Mouse (Mus musculus) forelimb bud, embryonic 11.5 days (tissue): ENCODE measurements around the gene Susd6.
"Not testable (repeated sequence)": the region's sequence is repeated elsewhere in the genome, so short reads cannot be mapped to it uniquely, and the experiment has no call there.

Source experiments
- DNase-seq: peaks from one replicate; pipeline ENCODE4 v3.0.0-alpha.2; 2012; ENCODE audit warnings: low read depth, low spot score

Susd6 gene

DNA sequence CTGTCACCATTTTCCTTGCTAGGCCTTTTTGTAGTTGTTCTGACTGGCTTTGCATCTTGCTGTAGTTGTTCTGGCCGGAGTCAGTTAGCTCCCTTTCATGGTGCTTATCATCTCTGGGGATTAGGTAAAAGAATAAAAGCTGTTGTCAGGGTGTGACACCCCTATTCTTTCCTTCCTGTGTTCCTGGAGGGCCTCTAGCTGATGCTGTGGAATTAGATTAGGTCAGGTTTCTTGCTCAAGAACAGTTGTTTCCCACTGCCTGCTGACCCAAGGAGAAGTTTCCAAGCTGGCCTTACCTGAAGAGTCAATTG lies 22.2 kb downstream of the Susd6 start:
- no peak for DNase-seq

DNA sequence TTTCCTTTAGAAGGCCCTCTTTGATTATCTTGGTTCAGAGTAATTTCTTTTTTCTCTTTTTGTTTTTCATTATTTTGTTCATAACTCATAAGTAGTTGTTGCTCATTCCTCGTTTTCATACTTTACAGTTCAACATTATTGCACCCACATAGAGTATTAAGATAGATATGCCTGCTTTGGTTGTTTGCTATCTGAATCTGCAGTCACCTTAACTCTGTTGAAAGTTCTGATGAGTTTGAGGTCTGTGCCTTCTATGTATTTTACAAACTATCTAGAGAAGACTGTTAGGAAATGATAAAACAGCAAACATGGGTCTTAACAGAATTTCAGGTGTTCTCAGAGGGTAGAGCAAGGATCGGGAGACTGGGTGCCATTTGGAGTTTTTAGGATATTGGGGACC lies 23.1 kb downstream of the Susd6 start:
- no peak for DNase-seq

DNA sequence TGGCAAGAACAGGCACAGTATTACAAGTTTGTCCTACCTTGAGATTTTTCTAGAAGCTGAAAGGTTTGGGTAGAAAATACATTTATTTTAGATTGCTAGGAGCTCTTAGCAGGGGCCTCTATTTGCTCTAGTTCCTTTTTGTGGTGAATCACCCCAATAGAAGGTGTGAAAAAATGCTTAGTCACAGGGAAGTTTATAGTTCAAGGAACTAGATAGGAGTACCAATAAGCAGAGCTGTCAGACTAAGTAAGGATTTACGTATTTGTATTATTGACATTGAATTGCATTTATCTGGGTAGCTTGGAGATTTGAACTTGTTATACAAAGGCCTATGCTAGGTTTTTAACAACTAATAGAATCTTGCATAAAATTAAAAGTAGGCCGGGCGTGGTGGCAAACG lies 23.6 kb downstream of the Susd6 start:
- DNase-seq: no peak

DNA sequence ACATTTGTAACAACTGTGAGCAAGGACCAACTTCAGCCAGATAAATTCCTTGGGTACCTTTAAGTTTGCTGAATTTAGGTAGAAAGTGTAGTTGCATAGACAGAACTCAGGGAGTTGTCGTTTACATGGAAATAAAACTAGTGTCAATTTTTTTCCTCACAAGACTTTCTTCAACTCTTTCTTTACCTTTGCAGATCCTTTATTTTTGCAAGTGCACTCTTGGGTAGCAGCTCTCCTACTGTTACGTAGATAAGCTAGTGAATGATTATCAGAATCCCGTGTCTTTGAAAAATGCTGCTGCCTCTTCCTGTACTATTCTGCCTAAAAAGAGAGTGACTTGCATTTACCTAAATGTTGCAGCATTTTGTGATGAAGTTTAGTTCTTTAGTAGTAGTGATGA lies 24.2 kb downstream of the Susd6 start:
- no peak for DNase-seq

DNA sequence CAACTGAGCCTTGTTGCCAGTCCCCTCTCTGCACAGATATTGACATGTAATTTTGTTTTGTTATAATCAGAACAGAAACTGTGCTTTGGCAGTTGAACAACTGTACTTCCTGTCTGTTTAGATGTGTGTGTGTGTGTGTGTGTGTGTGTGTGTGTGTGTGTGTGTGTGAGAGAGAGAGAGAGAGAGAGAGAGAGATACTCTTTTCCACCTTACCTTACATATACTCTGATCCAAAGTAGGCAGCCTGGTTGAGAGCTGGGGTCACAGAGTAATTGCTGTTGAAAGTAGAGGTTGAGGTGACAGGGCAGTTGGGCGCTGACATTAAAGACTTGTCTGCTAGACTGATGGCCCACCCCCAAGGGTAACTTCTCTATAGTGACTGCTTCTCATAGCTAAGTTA lies 25.0 kb downstream of the Susd6 start:
- no peak for DNase-seq

DNA sequence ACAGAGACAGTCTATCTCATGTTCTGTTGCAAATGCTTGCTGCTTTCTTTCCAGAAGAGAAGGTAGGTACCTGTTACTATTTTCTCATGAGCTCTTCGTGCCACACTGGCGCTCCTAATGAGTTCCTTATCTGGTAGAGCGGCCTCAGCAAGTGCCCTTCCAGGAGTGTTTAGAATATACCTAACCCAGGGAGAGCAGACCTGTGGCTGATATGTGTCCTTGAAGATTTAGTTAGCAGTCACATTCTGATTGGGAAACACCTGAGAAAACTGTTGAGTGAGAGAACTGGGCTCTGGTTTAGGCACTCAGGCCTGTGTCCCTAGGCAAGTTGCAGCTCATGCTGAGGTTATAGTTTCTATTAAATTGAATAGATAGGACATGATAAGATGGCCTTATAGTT lies 25.6 kb downstream of the Susd6 start:
- DNase-seq: no peak

DNA sequence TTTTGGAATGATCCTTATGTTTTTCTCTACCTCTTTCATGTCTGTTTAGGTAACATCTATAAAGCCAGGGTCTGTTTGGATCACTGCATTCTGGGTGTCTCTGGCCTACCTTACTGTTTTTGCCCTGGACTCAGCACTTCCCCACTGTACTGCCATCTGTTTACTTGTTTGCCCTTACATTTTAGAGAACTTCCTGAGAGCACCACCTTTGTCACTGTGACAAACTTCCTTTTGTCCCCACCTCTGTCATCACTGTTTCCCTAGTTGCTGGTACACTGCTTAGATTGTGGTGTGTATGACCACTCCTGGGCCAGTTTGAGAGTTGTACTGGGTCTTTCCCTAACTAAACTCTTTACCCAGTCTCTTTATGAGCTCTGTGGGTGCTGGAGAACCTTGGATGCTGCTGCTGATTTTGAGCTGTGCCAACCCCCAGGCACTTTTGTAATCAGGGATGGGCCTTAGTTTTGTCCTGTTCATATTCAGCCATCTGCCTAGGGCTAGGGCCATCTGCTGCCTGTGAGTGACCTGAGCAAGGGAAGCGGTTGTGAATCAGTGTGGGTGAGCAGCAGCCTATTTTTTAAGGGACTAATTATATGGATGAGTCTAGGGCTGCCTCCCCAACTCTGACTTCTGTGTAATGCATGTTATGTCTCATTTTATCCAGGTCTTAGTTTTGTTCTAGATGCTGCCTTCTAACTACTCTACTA lies 26.2 kb downstream of the Susd6 start:
- DNase-seq: no peak

DNA sequence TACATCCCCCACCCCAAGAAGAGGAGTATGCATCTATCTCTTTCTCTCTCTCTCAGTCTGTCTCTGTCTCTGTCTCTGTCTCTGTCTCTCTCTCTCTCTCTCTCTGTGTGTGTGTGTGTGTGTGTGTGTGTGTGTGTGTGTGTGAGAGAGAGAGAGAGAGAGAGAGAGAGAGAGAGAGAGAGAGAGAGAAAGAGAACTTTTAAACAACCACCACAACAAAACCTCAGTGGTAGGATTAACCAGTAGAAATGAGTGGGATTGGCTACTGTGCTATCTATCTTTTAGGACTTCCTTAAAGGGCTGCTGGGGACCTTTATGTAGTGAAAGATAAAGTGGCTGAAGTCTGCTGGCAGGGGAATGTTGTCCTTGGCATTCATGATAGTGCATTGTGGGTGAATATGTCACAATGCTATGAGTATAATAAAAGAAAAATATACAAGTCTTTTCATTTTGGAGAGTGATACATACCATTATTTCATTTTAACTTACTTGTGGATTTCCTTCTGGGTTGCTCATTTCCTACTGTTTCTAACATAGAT lies 27.5 kb downstream of the Susd6 start:
- no peak for DNase-seq

DNA sequence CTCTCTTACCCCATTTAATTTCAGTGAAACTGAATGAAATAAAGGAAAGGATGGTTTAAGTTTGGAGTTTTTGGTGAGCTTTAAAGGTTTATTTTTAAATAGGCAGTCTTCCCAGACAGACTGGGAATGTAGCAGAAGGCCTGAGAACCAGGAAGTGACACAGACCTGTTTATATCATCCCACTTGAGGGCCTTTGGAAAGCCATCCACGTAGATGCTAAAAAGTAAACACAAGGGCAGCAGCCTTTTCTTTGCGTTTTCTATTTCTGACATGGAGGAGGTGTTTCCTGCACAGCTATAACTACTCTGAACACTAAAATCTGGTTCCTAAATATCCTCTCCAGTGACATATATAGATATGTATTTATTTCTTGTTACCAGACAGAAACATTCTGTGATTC lies 28.7 kb downstream of the Susd6 start:
- not testable (repeated sequence) for DNase-seq

DNA sequence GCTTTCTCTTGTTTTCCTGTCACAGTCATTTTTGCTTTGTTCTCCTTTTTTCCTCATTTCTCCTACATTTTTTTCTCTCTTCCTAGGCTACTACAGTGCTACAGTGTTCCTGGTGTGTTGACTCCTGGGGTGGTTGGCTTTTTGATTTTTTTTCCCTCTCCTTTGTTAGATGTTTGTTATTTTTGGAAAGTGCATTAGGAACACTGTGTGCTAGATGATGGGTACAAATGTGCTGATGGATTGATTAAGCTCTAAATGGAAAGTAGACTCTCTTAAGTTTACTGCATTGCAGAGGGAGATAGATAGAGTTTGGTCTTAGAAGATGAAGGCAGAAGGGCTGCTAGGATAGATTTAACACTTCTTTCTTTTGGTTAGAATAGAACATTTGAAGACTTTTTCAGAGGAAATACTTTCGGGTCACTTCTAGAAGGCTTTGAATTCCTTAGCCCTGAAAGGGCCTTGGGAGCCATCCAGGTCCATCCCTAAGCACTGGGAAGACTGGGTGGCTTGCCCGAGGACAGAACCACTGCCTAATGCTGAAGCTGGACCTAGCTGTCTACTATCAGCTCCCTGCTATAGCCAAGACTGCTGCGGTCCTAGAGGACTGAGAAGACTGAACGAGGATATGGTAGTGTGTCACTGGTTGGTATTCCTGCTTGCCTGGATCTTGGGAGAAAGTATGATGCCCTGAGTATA lies 31.1 kb downstream of the Susd6 start:
- DNase-seq: no peak

DNA sequence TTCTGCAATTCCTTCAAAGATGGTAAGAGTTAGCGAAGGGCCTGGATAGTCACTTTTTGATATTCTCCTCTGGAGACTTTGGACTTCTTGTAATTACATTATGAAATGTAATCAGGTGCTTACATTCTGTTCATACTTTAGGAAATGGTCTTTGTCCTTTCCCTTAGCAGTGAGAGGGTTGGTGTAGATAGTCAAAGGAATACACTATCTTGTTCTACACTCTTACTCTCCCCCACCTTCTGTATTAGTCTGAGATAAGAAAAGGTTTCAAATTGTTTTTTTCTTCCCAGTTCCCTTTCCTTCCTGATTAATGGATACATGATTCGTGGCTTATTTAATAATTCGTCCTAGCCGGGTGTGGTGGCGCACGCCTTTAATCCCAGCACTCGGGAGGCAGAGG lies 32.2 kb downstream of the Susd6 start:
- no peak for DNase-seq

DNA sequence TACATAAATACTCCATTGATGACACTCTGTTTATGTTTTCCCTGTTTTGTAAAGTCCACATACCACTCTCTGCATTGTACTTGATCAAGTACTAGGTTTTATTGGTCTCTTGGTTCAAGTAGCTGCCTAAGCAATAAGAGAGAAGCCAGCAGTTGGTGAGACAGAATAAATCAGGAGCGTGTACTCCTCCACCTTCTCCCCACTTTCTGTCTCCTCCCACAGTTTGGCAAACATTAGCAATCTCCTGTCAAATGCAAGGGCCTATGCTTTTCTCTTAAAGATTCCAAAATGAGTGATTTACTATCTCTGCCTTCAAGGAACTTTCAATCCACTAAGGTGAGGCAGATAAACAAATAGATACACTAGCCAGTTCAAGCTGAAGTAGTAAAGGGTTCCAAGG lies 33.9 kb downstream of the Susd6 start:
- DNase-seq: no peak

DNA sequence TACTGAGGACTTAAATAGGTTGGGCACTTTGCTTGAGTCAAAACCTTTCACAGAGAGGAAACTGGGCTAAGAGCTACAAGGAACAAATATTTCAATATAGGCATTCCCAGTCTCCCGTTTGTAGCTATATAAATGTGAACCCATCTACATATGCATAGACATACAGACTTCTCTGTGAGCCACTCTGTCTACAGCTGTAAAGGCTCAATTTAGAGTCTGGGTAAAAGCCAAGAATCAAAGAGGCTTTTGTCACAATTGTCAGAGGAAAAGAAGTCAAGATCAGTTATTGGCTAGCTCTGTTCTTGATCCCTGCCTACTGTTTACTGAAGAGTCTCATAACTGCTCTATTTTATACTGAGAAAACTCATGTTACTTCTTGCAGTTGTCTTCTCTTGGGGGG lies 36.1 kb downstream of the Susd6 start:
- no peak for DNase-seq

DNA sequence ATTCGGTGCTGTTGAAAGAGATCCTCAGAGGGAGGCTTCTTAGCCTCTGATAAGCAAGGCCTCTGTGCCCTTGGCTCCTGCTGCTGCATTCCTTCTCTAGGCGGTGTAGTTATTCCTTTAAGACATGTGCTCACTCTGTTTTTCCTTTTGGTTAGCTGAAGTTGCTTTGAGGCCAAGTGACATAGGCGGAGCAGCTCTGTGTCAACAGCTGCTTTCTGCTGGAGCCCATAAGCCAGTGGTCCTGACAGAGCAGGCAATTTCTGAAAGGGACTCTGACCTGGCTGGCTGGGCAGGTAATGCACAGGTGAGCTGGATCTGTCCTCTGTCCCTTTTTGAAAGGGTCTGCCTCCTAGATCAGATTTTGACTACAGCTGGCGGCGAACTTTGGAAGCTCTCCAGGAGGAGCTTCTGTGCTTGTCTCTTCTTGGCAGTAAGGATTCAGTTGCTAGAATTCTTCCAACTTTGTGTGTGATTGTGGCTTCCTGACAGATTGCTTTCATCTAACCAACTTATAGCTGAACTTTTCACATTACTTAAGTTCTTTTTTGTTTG lies 37.2 kb downstream of the Susd6 start:
- DNase-seq: no peak

DNA sequence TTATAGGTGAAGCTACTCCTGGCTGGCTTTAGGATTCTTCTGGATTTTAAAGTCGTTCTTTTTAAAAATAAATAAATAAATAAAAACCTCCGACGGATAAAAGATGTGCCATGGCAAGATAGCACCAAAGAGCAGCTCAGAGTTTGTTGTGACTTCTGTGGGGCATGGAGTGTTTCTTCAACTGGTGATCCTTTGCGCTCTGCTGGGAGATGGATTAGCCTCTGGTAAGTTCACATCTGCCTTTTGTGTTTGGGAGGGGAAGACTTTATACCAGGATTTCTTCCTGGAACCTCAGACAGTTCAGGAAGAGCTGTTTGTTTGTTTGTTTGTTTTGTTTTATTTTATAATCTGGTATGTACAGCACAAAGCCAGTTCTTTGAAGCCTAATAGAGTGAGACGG lies 37.7 kb downstream of the Susd6 start:
- DNase-seq: no peak

DNA sequence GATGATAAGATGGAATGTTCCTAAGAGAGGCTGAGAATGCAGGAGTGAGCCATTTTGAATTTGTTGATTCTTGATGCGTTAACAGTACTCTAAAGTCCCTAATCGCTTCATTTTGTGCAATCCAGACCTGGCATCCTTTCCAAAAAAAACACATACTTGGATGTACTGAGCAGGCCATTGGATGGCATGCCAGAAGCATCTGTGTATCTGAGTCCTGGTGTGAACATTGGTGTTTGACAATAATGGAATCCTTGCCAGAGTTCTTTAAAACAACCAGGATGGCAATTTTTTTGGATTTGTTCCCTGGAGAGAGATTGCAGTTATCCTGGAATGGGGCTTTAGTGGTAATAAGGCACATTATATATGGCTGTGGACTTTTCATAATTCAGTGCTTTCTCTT lies 38.6 kb downstream of the Susd6 start:
- no peak for DNase-seq

DNA sequence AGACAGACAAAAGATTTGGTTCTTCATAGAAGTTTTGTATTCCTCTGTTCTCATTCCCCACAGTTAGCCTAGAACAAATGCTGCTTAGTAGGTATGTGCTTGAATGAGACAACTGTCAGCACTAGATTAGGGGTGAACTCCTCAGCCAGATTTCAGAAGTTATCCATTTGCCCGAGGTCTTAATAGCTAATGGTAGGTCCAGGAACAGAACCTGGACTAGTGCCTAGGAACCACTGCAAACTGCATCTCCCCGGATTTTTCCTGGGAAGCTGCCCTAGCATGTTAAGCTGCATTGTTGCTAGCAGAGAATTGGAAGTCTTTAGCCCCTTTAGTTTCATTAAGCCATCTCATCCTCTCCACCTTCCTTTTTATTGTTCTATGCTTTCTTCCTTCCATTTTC lies 39.9 kb downstream of the Susd6 start:
- DNase-seq: no peak

DNA sequence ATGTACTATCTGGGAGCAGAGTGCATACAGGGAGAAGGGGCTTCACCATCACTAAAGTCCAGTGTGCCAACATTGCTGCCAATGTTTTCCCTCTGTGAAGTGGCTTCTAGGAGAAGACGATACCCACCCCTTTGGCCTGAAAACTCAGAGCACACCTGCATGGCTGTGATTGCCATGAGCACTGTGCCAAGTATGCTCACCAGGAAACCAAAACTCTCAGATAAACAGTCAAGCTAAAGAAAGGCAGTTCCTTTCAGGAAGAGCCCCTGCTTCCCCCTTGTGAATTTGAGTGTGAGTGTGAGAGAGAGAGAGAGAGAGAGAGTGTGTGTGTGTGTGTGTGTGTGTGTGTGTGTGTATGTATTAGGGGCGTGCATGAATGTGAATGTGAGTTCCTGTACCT lies 40.5 kb downstream of the Susd6 start:
- no peak for DNase-seq

DNA sequence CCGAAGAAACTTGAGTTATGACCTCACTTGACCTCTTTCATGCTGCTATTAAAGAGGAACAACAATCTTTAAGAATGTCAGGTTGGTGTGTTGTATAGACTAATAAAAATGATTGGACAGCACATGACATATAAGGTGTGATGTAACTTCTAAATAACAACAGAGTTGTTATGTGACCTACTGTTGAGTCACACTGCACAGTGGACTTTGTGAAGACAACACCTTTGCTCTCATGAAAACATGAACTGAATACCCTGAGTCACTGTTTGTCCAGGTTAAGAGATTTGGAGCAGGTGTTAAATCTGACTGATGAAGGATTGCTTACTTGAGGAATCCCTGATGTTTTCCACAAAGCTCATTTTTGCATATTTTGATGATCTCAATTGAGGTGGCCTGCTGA lies 42.0 kb downstream of the Susd6 start:
- DNase-seq: no peak

DNA sequence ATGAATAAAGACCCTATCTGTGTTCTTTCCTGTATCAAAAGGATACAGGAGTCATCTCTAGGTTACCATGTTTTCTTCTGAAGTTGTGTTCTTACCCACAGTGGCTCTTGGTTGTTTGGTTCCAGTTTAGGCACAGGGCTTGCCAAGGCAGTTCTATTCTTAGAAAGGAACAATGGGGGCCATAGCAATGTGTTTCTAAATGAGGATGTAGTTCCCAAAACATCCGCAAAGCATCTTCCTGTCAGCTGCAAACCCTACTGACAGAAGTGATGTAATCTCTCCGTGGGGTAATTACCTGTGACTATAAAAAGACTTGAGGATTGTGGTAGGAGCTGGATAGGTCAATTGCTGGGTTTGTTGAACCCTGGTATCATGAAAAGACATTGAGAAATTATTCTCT lies 43.2 kb downstream of the Susd6 start:
- DNase-seq: no peak

DNA sequence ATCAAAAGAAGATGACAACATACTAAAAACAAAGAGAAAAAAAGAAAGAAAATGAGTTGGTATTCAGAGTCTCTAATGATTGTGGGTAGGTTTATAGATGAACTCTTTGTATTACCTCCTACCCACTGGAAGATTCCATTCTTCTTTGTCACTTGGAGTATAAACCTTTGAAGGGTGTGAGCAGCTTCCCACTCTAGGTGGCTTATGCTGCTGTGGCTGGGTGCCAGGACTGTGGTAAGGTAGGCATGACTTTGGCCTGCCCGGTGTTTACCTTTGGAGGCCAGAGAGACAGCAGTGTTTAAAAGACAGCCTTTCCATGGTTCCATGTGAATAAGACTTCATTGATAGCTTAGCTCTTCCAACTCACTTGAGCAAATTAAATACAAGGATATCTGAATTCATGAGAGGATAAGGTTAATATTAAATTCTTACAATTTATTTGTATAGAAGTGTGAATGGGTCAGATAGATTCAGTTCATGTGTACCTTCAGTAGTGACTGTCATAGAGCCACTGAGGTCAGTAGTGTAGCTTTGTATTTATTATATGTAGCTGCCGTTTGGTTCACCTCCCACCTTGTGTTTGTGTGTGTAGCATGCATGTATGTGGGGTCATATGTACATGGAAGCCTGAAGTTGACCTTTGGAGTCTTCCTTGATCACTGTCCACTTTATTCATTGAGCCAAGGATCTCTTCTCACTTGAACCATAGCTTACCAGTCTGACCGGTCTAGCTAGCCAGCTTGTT lies 44.0 kb downstream of the Susd6 start:
- DNase-seq: no peak

DNA sequence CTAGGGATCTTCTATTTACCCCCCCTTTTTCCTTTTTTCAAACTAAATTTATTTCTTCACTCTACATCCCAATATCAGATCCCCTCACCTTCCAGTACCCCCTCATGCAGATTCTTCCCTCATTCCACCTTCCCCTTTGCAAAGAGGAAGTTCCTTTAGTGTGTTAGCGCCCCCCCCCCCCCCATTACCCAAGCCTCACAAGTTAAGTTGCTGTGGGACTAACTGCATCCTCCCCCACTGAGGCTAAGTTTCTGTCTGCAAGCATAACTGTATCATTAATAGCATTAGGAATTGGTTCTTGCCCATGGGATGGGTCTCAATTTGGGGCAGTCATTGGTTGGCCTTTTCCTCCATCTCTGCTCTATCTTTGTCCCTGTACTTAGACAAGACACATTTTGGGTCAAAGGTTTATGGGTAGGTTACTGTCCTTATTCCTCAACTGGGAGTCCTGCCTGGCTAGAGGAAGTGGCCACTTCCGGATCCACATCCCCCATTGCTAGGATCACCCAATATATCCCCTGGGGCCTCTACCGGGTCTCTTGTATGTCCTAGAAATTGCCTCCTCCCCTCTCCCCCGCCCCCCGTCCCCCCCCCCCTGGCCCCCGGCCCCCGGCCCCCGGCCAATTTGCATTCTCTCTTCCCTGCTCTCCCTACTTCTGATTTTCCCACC lies 44.7 kb downstream of the Susd6 start:
- DNase-seq: no peak
